Mouse (Mus musculus) liver, embryonic 14.5 days (tissue): ENCODE measurements around the gene Hsdl2.

Experiments used
- CTCF ChIP-seq: IDR thresholded peaks from 2 replicates; pipeline ENCODE4 v1.5.1; 2016; ENCODE audit warnings: antibody characterized with exemption, low read depth, control low read depth
- EP300 ChIP-seq: IDR thresholded peaks from 2 replicates; pipeline ENCODE4 v1.6.1; 2016; ENCODE audit warnings: antibody characterized with exemption, low read depth

DNA sequence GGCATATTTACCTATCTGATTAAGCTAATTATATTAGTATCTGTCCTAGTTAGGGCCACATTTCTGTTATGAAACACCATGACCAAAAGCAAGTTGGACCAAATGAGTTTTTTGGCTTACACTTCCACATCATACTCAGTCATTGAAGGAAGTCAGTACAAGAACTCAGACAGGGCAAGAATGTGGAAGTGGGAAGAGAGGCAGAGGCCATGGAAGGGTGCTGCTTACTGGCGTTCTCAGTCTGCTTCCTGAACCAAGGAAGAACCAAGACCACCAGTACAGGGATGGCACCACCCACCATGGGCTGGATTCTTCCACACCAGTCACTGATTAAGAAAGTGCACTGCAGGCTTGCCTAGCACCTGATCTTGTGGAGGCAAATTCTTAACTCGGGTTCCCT is 13.3 kb downstream of the Hsdl2 start:
- TF ChIP-seq CTCF = no peak
- TF ChIP-seq EP300 = no peak
